Mouse (Mus musculus): ENCODE data around the gene Dock3.

The Dock3 gene

GRCm38 (mm10) chr9:106886828-106887702, 344.6 kb downstream of the Dock3 start, which contains the start of gene Rbm15b:
Gene Rbm15b (minus strand): TSS chr9:106887428.
- DNase-seq (ENCODE audit: low spot score): peak; percentile 99

- peak; percentile 74 for DNase-seq (ENCODE audit: low spot score)
Measured at GRCm38 (mm10) chr9:106885901-106886731, 345.6 kb downstream of the Dock3 start.

- DNase-seq (ENCODE audit: low spot score): peak; percentile 54
Measured at GRCm38 (mm10) chr9:106884996-106885900, 346.5 kb downstream of the Dock3 start.

- DNase-seq (ENCODE audit: low spot score): no peak
Measured at GRCm38 (mm10) chr9:106884306-106884705, 347.4 kb downstream of the Dock3 start.

- DNase-seq (ENCODE audit: low spot score): no peak
Measured at GRCm38 (mm10) chr9:106883085-106883484, 348.6 kb downstream of the Dock3 start.

GRCm38 (mm10) chr9:106882176-106882575, 349.5 kb downstream of the Dock3 start:
- no peak for DNase-seq (ENCODE audit: low spot score)

- no peak for DNase-seq (ENCODE audit: low spot score)
Measured at GRCm38 (mm10) chr9:106881071-106881755, 350.5 kb downstream of the Dock3 start.

- no peak for DNase-seq (ENCODE audit: low spot score)
Measured at GRCm38 (mm10) chr9:106879471-106879870, 352.2 kb downstream of the Dock3 start.

- no peak for DNase-seq (ENCODE audit: low spot score)
Measured at GRCm38 (mm10) chr9:106876666-106877065, 355.0 kb downstream of the Dock3 start.

- no peak for DNase-seq (ENCODE audit: low spot score)
Measured at GRCm38 (mm10) chr9:106874216-106874615, 357.5 kb downstream of the Dock3 start.

- no peak for DNase-seq (ENCODE audit: low spot score)
Measured at GRCm38 (mm10) chr9:106858036-106858435, 373.7 kb downstream of the Dock3 start.

- no peak for DNase-seq (ENCODE audit: low spot score)
Measured at GRCm38 (mm10) chr9:106856664-106857063, 375.0 kb downstream of the Dock3 start.

Measured in testis, postnatal 10 days (tissue).